Mouse (Mus musculus): ENCODE measurements at regions not wholly inside any gene's neighbourhood (a gene's known extent, or its start where the extent isn't known, plus 50 kb on each side); places are given as distances from the start of the nearest gene placed in this dataset.
A peak's percentile ranks its signal among the peaks of the same experiment; 100 is the strongest.

DNA sequence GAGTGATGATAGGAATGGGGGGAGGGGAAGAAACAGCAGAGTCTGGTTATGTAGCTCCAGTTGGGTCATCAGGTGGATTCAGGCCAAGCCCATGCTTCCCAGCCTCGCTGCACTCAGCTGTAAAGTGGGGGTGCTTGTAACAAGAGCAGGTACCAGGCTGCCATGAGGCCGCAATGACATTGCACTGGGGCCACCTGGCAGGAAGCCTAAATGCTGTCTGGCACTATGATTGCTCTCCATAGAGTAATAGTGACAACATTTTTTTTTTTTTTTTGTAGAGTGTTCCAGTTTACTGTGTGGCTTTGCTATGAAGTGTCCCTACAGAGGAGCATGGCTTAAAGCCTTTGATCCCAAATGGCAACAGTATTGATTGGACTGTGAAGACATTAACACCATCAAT is 171.9 kb upstream of the Prok2 start:
- H3K9me3 ChIP-seq (ENCODE audit: control insufficient read depth, low read length): no peaks in the 10 kb centered on the region

DNA sequence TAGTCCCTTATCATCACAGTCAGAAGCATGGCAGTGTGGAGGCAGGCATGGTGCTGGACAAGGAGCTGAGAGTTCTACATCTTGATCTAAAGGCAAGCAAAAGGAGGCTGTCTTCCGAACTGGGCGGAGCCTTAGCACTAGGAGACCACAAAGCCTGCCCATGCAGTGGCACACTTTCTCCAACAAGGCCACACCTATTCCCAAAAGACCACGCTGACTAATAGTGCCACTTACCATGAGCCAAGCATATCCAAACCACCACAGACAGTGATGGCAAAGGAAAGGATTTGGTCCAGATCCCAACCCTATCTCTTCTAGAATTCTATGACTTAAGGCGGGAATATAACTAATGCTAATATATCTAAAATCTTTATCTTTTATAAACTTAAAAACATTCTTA is 169.4 kb upstream of the Prok2 start:
- ATAC-seq: no peak
- 90% methylated on average over 4 of the region's 4 CpGs for WGBS
- Histone ChIP-seq H3K36me3 (ENCODE audit: control insufficient read depth, insufficient read depth) (no peaks in the 10 kb centered on the region), H3K27me3 (replicated peaks; ENCODE audit: control insufficient read depth, insufficient read depth, low read length) (no peaks in the 10 kb centered on the region), H3K9me3 (ENCODE audit: control insufficient read depth, low read length) (no peaks in the 10 kb centered on the region), H3K4me3 (replicated peaks; ENCODE audit: low read length) (no peak overlapping the region), H3K4me2 (ENCODE audit: low read length) (no peak overlapping the region), H3K9ac (replicated peaks; ENCODE audit: low read depth, low read length) (no peak overlapping the region), H3K27ac (ENCODE audit: low read length) (no peak overlapping the region), H3K4me1 (replicated peaks; ENCODE audit: control insufficient read depth, insufficient read depth, low read length) (no peaks in the 10 kb centered on the region)

More for the DNA sequence above, 171.9 kb upstream of the Prok2 start:
- H3K9ac ChIP-seq (replicated peaks; ENCODE audit: low read depth, low read length): no peak overlapping the region
- H3K4me1 ChIP-seq (replicated peaks; ENCODE audit: control insufficient read depth, insufficient read depth, low read length): no peaks in the 10 kb centered on the region; the same call in 1 of the 2 replicates
- no peaks in the 10 kb centered on the region for H3K36me3 ChIP-seq (ENCODE audit: control insufficient read depth, insufficient read depth)
- H3K27ac ChIP-seq (ENCODE audit: low read length): no peak overlapping the region
- H3K4me2 ChIP-seq (ENCODE audit: low read length): no peak overlapping the region
- H3K4me3 ChIP-seq (replicated peaks; ENCODE audit: low read length): no peak overlapping the region
- 77% methylated on average over 2 of the region's 2 CpGs for WGBS
- H3K27me3 ChIP-seq (replicated peaks; ENCODE audit: control insufficient read depth, insufficient read depth, low read length): no peaks in the 10 kb centered on the region
- ATAC-seq: no peak

DNA sequence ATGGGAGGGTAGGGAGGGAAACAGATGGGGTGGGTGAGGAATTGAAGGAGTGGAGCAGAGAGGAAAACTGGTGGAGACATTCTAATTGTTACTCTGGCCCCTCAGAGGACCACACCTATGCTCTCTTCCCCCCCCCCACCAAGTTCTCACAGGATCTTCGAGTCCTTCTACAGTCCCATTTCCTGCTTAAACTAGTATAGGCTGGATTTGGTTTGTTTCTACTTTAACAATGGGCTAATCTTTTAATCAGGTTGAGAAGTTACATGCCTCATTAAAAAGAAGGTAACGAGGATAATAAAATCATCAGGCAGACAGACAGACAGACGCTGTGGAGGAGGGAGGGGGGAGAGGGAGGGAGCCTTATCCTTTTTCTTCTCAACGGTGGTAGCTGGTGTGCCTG is 167.7 kb upstream of the Prok2 start:
- H3K4me1 ChIP-seq (replicated peaks; ENCODE audit: control insufficient read depth, insufficient read depth, low read length): peaks cover 3% of the 10 kb centered on the region; the same call in 1 of the 2 replicates
- no peaks in the 10 kb centered on the region for H3K9me3 ChIP-seq (ENCODE audit: control insufficient read depth, low read length)
- WGBS: 24% methylated on average over 4 of the region's 4 CpGs

DNA sequence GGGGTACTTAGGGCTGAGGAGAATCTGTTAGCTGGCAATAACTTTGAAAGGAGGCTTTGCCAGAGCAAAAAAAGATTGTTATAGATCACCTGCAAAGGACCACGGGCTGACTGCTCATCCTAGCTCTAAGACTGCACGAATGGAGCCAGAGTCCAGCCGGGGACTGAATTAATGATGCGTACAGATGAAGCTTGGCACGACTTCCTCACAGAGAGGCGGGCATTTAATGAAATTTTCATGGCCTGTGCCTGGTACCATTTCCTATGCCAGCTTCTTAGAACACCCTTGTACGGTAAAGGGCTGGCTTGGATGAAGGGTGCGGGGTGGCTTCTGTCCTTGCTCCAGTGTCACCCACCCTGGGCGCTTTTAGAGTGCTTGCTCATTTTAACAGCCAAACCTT is 166.0 kb upstream of the Prok2 start:
- ATAC-seq: no peak
- 81% methylated on average over 9 of the region's 9 CpGs for WGBS
- no peak overlapping the region for H3K4me3 ChIP-seq (replicated peaks; ENCODE audit: low read length)
- no peaks in the 10 kb centered on the region for H3K27me3 ChIP-seq (replicated peaks; ENCODE audit: control insufficient read depth, insufficient read depth, low read length)
- H3K4me1 ChIP-seq (replicated peaks; ENCODE audit: control insufficient read depth, insufficient read depth, low read length): peaks cover 3% of the 10 kb centered on the region; the same call in 1 of the 2 replicates
- H3K4me2 ChIP-seq (ENCODE audit: low read length): no peak overlapping the region
- no peaks in the 10 kb centered on the region for H3K9me3 ChIP-seq (ENCODE audit: control insufficient read depth, low read length)
- no peak overlapping the region for H3K9ac ChIP-seq (replicated peaks; ENCODE audit: low read depth, low read length)
- H3K36me3 ChIP-seq (ENCODE audit: control insufficient read depth, insufficient read depth): no peaks in the 10 kb centered on the region
- no peak overlapping the region for H3K27ac ChIP-seq (ENCODE audit: low read length)

More for the DNA sequence above, 167.7 kb upstream of the Prok2 start:
- no peak overlapping the region for H3K9ac ChIP-seq (replicated peaks; ENCODE audit: low read depth, low read length)
- no peaks in the 10 kb centered on the region for H3K36me3 ChIP-seq (ENCODE audit: control insufficient read depth, insufficient read depth)
- H3K4me2 ChIP-seq (ENCODE audit: low read length): no peak overlapping the region
- no peak overlapping the region for H3K27ac ChIP-seq (ENCODE audit: low read length)
- H3K4me3 ChIP-seq (replicated peaks; ENCODE audit: low read length): no peak overlapping the region
- no peak for ATAC-seq
- no peaks in the 10 kb centered on the region for H3K27me3 ChIP-seq (replicated peaks; ENCODE audit: control insufficient read depth, insufficient read depth, low read length)

DNA sequence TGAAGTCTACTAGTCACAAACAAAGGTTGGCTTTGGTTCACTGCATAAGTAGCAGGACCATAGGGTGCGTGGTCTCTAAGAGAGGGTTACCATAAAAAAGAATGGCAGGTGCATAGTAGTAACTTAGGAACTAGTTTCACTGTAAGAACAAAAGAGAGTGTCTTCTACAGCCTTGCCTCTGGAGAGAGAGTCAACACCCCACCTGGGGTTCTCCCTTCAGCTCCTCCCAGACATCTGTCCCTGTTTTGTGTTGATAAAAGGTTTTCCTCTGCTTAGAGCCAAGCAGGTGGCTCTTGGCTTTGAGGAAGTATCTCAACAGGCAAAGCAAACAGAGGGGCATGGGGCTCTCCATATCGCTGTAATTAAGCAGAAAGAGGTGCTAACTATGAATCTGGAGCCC is 165.6 kb upstream of the Prok2 start:
- no peak overlapping the region for H3K4me3 ChIP-seq (replicated peaks; ENCODE audit: low read length)
- H3K9ac ChIP-seq (replicated peaks; ENCODE audit: low read depth, low read length): no peak overlapping the region
- ATAC-seq: no peak
- peaks cover 3% of the 10 kb centered on the region; the same call in 1 of the 2 replicates for H3K4me1 ChIP-seq (replicated peaks; ENCODE audit: control insufficient read depth, insufficient read depth, low read length)
- H3K27ac ChIP-seq (ENCODE audit: low read length): no peak overlapping the region
- H3K4me2 ChIP-seq (ENCODE audit: low read length): no peak overlapping the region
- no peaks in the 10 kb centered on the region for H3K9me3 ChIP-seq (ENCODE audit: control insufficient read depth, low read length)
- 51% methylated on average over 2 of the region's 2 CpGs for WGBS
- no peaks in the 10 kb centered on the region for H3K27me3 ChIP-seq (replicated peaks; ENCODE audit: control insufficient read depth, insufficient read depth, low read length)
- H3K36me3 ChIP-seq (ENCODE audit: control insufficient read depth, insufficient read depth): no peaks in the 10 kb centered on the region

DNA sequence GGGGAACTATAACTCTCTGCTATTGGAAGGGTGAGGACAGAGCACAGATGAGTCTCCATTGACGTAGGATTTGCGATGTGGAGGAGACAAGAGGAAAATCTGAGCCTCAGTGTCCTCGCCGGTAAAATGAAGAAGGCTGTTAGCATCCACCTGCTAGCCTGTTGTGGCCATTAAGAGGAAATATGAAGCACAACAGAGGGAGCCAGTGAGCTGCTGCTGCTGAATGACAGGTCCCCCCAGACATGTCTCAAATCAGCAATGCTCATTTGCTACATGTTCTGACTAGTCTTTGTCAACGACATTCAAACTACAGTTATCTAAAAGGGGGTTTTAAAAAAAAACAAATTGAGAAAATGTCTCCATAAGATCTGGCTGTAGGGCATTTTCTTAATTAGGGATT is 164.6 kb upstream of the Prok2 start:
- Histone ChIP-seq H3K9me3 (ENCODE audit: control insufficient read depth, low read length) (no peaks in the 10 kb centered on the region), H3K9ac (replicated peaks; ENCODE audit: low read depth, low read length) (no peak overlapping the region), H3K4me3 (replicated peaks; ENCODE audit: low read length) (no peak overlapping the region), H3K4me1 (replicated peaks; ENCODE audit: control insufficient read depth, insufficient read depth, low read length) (peaks cover 3% of the 10 kb centered on the region; the same call in 1 of the 2 replicates), H3K36me3 (ENCODE audit: control insufficient read depth, insufficient read depth) (no peaks in the 10 kb centered on the region), H3K27ac (ENCODE audit: low read length) (no peak overlapping the region), H3K4me2 (ENCODE audit: low read length) (no peak overlapping the region), H3K27me3 (replicated peaks; ENCODE audit: control insufficient read depth, insufficient read depth, low read length) (no peaks in the 10 kb centered on the region)
- no peak for ATAC-seq
- 84% methylated on average over 5 of the region's 5 CpGs for WGBS

DNA sequence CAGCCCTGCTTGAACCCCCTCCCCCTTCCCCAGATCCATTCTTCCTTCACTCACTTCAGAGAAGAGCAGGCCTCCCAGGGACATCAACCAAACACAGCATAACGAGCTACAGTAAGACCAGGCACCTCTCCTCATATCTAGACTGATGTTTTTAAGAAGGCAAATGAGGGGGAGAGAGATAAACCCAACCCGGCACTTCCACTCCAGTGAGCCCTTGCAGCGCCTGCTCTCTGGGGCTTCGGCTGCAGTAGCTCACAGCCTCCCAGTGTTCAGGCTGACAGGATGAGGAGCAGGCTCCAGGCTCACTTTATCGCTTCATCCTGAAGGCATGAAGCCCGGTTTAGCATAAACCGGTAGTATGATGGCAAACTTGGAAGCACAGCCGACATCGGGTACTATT is 162.9 kb upstream of the Prok2 start:
- ATAC-seq: 0 out of 2 replicates have a peak, but pooled peaks have one; percentile 43
- Histone ChIP-seq H3K4me1 (replicated peaks; ENCODE audit: control insufficient read depth, insufficient read depth, low read length) (peaks cover 6% of the 10 kb centered on the region; the same call in 1 of the 2 replicates), H3K27me3 (replicated peaks; ENCODE audit: control insufficient read depth, insufficient read depth, low read length) (no peaks in the 10 kb centered on the region), H3K9me3 (ENCODE audit: control insufficient read depth, low read length) (no peaks in the 10 kb centered on the region), H3K9ac (replicated peaks; ENCODE audit: low read depth, low read length) (no peak overlapping the region), H3K4me2 (ENCODE audit: low read length) (no peak overlapping the region), H3K36me3 (ENCODE audit: control insufficient read depth, insufficient read depth) (no peaks in the 10 kb centered on the region), H3K27ac (ENCODE audit: low read length) (no peak overlapping the region), H3K4me3 (replicated peaks; ENCODE audit: low read length) (no peak overlapping the region)
- 17% methylated on average over 9 of the region's 9 CpGs for whole genome bisulfite sequencing

DNA sequence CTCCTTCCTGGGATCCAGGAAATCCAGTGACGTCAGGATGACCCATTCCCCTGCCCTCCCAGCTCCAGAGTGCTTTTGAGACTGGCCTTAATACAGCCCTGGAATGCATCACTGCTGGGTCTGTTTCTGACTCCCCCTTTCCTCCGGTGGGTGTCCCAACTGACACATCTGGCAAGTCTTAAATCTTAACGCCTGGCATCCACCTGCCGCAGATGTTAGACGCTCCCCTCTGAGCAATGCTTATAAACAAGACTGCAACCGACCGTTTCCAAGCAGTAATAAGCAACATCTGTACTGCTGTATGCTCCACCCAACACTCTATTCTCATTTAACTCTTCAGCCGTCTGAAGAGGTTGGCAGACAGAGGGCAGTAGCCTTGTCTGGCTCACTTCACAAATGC is 161.7 kb upstream of the Prok2 start:
- ATAC-seq: no peak
- WGBS: 77% methylated on average over 8 of the region's 8 CpGs
- no peaks in the 10 kb centered on the region for H3K36me3 ChIP-seq (ENCODE audit: control insufficient read depth, insufficient read depth)
- H3K27ac ChIP-seq (ENCODE audit: low read length): no peak overlapping the region
- H3K4me2 ChIP-seq (ENCODE audit: low read length): no peak overlapping the region
- peaks cover 6% of the 10 kb centered on the region; the same call in 1 of the 2 replicates for H3K4me1 ChIP-seq (replicated peaks; ENCODE audit: control insufficient read depth, insufficient read depth, low read length)
- H3K9me3 ChIP-seq (ENCODE audit: control insufficient read depth, low read length): no peaks in the 10 kb centered on the region
- H3K4me3 ChIP-seq (replicated peaks; ENCODE audit: low read length): no peak overlapping the region
- H3K9ac ChIP-seq (replicated peaks; ENCODE audit: low read depth, low read length): no peak overlapping the region
- H3K27me3 ChIP-seq (replicated peaks; ENCODE audit: control insufficient read depth, insufficient read depth, low read length): no peaks in the 10 kb centered on the region

DNA sequence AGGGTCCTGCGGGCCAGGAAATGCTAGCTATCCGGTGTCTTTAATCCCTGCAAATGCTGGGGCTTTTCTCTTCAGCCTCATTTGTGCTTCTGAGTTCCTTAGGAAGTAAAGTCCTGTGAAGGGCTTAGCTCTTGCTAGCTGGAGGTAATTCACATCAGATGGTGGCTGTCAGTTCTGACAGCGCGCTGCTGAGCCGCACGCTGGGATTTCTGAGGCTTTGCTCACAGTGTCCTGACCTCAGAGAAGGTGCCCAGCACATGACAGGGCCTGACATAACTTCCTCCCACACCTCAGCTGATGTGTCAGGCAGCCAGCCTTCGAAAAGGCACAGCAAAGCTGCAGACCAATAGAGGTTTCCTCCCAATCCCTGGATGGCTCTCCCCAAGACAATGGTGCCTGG is 158.6 kb upstream of the Prok2 start:
- H3K9ac ChIP-seq (replicated peaks; ENCODE audit: low read depth, low read length): no peak overlapping the region
- no peak overlapping the region for H3K27ac ChIP-seq (ENCODE audit: low read length)
- peaks cover 6% of the 10 kb centered on the region; the same call in 1 of the 2 replicates for H3K4me1 ChIP-seq (replicated peaks; ENCODE audit: control insufficient read depth, insufficient read depth, low read length)
- no peaks in the 10 kb centered on the region for H3K9me3 ChIP-seq (ENCODE audit: control insufficient read depth, low read length)
- H3K27me3 ChIP-seq (replicated peaks; ENCODE audit: control insufficient read depth, insufficient read depth, low read length): no peaks in the 10 kb centered on the region
- 5% methylated on average over 7 of the region's 7 CpGs for WGBS
- no peak overlapping the region for H3K4me3 ChIP-seq (replicated peaks; ENCODE audit: low read length)
- no peak for ATAC-seq
- no peak overlapping the region for H3K4me2 ChIP-seq (ENCODE audit: low read length)
- no peaks in the 10 kb centered on the region for H3K36me3 ChIP-seq (ENCODE audit: control insufficient read depth, insufficient read depth)

DNA sequence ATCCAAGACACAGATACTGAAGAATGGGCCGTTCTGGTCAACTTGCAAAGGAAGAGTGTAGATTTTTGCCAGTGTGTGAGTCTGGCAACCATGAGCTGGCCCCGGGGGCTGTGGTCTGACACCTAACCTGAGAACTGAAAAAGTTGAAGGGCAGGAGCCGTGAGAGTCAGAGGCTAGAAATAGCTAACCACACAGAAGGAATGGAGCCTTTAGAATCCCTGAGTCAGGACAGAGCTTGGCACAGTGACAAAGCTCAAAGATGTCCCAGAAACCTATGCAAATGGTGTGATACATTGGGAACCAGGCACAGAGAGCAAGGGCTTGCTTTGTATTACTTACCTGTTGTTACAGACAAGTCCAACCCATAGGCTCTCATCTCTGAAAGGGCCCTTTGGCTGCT is 157.9 kb upstream of the Prok2 start:
- no peaks in the 10 kb centered on the region for H3K27me3 ChIP-seq (replicated peaks; ENCODE audit: control insufficient read depth, insufficient read depth, low read length)
- no peak overlapping the region for H3K9ac ChIP-seq (replicated peaks; ENCODE audit: low read depth, low read length)
- no peak overlapping the region for H3K4me2 ChIP-seq (ENCODE audit: low read length)
- no peaks in the 10 kb centered on the region for H3K36me3 ChIP-seq (ENCODE audit: control insufficient read depth, insufficient read depth)
- no peak for ATAC-seq
- no peaks in the 10 kb centered on the region for H3K9me3 ChIP-seq (ENCODE audit: control insufficient read depth, low read length)
- H3K4me3 ChIP-seq (replicated peaks; ENCODE audit: low read length): no peak overlapping the region
- 81% methylated on average over 3 of the region's 3 CpGs for WGBS
- peaks cover 4% of the 10 kb centered on the region; the same call in 1 of the 2 replicates for H3K4me1 ChIP-seq (replicated peaks; ENCODE audit: control insufficient read depth, insufficient read depth, low read length)
- no peak overlapping the region for H3K27ac ChIP-seq (ENCODE audit: low read length)
